Mouse (Mus musculus): ENCODE results near the gene Lims1.

GRCm38 (mm10) chr10:58445850-58446249 is 122.6 kb downstream of the Lims1 start:
- TF ChIP-seq EP300 (optimal IDR thresholded peaks at IDR 0.05) = no peak
- no peak for TF ChIP-seq CTCF (IDR thresholded peaks at IDR 0.05; ENCODE audit: low read depth)

Measured in stomach, postnatal 0 days (tissue).